Mouse (Mus musculus) heart, adult 2 months (tissue): ENCODE measurements around the gene Gm49353. TPM values are rescaled to one million over a fixed set of nuclear protein-coding genes. Genes with fewer than 3 reads are reported as not detected.

Experiments
- DNase-seq, 2 experiments: peaks; one replicate each; pipeline ENCODE4 v3.0.0; 2021
- H3K27ac ChIP-seq: fragments of 200-600 bp; 2 replicates; pipeline ENCODE4 v1.8.1; 2022
- H3K27me3 ChIP-seq: fragments of 200-500 bp; 2 replicates; pipeline ENCODE4 v1.6.1; 2012; ENCODE audit warnings: mild to moderate bottlenecking, low read length, inconsistent platforms, mixed read lengths; ENCODE audit not compliant: control insufficient read depth, insufficient read depth
- H3K36me3 ChIP-seq: fragments of 200-500 bp; 2 replicates; pipeline ENCODE4 v1.6.1; 2012; ENCODE audit warnings: low read length, inconsistent platforms; ENCODE audit not compliant: control insufficient read depth, insufficient read depth
- H3K4me1 ChIP-seq: fragments of 200-500 bp; 2 replicates; pipeline ENCODE4 v1.6.1; 2011; ENCODE audit warnings: low read length; ENCODE audit not compliant: control insufficient read depth, insufficient read depth
- H3K4me3 ChIP-seq: fragments of 200-600 bp; 2 replicates; pipeline ENCODE4 v1.8.1; 2022
- H3K79me2 ChIP-seq: fragments of 200-500 bp; replicated peaks from 2 replicates; pipeline ENCODE4 v1.6.1; 2012; ENCODE audit warnings: mild to moderate bottlenecking, inconsistent platforms, low read length, moderate library complexity, mixed read lengths; ENCODE audit not compliant: control insufficient read depth, insufficient read depth
- H3K9ac ChIP-seq: fragments of 200-500 bp; 2 replicates; pipeline ENCODE4 v1.6.1; 2012; ENCODE audit warnings: low read depth, mild to moderate bottlenecking, control low read depth, inconsistent platforms, low read length, mixed read lengths
- CTCF ChIP-seq: fragments of 200-600 bp; IDR thresholded peaks from 2 replicates; pipeline ENCODE4 v1.8.1; 2022; ENCODE audit warnings: antibody characterized with exemption, mild to moderate bottlenecking, moderate library complexity
- EP300 ChIP-seq: fragments of 200-500 bp; IDR thresholded peaks from 2 replicates; pipeline ENCODE4 v1.6.1; 2011; ENCODE audit warnings: low read depth, low read length, control low read depth; ENCODE audit not compliant: insufficient read depth
- POLR2A ChIP-seq: fragments of 200-500 bp; IDR thresholded peaks from 2 replicates; pipeline ENCODE4 v1.6.1; 2011; ENCODE audit warnings: mild to moderate bottlenecking, low read depth, low read length, control low read depth; ENCODE audit not compliant: insufficient read depth
- whole genome bisulfite sequencing: fragments of 180-500 bp; shearing (Covaris S2); methylation state at CpG from one replicate; pipeline ENCODE4 v1.1.7; 2018; 5-methylcytosine and 5-hydroxymethylcytosine counted together
- intact Hi-C: fragments of 180-260 bp; cut with DNase I; formaldehyde crosslinking; loops from one replicate; pipeline ENCODE4 v1.15.1; 2025
- long read RNA-seq: library from polyadenylated mRNA; stranded (forward); transcript quantifications from one replicate; pipeline ENCODE4 v2.0.0, GENCODE M21; 2021
- polyA plus RNA-seq: library from polyadenylated mRNA; depleted of rRNA; stranded (reverse); fragments of >200 nt; gene quantifications from 2 replicates; pipeline ENCODE4 v1.2.3, GENCODE M21; 2012; rRNA removed
- total RNA-seq, 2 experiments: library from RNA; stranded (reverse); gene quantifications; 2 replicates each; pipeline ENCODE4 v1.2.3; 2021

Gene Gm49353
- total RNA-seq (not detected), polyA plus RNA-seq (not detected in 2 replicates)
- long read RNA-seq: 0 reads

GRCm38 (mm10) chr10:29198642-29199041, at the start of gene Gm49353:
Gm49353 (plus strand) TSS chr10:29198954.
- Histone ChIP-seq H3K36me3 (no peaks in the 10 kb centered on the region), H3K4me3 (no peak within 1 kb of the TSS), H3K79me2 (no peaks in the 10 kb centered on the region), H3K27me3 (no peaks in the 10 kb centered on the region), H3K27ac (no peak within 1 kb of the TSS), H3K4me1 (no peaks in the 10 kb centered on the region), H3K9ac (no peak within 1 kb of the TSS)
- no peak for DNase-seq
- 79% methylated on average over 7 of the region's 7 CpGs for WGBS
- intact Hi-C loops: no loop called here
- TF ChIP-seq EP300 (no peak), CTCF (no peak), POLR2A (no peak)

GRCm38 (mm10) chr10:29155304-29155703, 43.5 kb upstream of the Gm49353 start:
- Histone ChIP-seq H3K4me3 (no peak overlapping the region), H3K79me2 (no peaks in the 10 kb centered on the region), H3K27me3 (no peaks in the 10 kb centered on the region), H3K4me1 (no peaks in the 10 kb centered on the region), H3K27ac (no peak overlapping the region), H3K9ac (no peak overlapping the region), H3K36me3 (no peaks in the 10 kb centered on the region)
- intact Hi-C loops: no loop called here
- TF ChIP-seq POLR2A: no peak
- no peak for TF ChIP-seq CTCF
- TF ChIP-seq EP300: no peak
- DNase-seq: no peak
- 82% methylated on average over 3 of the region's 3 CpGs for WGBS

- no peak for DNase-seq
- Histone ChIP-seq H3K36me3 (no peaks in the 10 kb centered on the region), H3K4me1 (no peaks in the 10 kb centered on the region), H3K9ac (no peak overlapping the region), H3K27me3 (no peaks in the 10 kb centered on the region), H3K79me2 (no peaks in the 10 kb centered on the region), H3K4me3 (no peak overlapping the region), H3K27ac (no peak overlapping the region)
- TF ChIP-seq POLR2A: no peak
- no peak for TF ChIP-seq EP300
- WGBS: 63% methylated on average over 2 of the region's 2 CpGs
- intact Hi-C loops: no loop called here
Observed at GRCm38 (mm10) chr10:29161664-29162063, 37.1 kb upstream of the Gm49353 start.

- Histone ChIP-seq H3K36me3 (no peaks in the 10 kb centered on the region), H3K79me2 (no peaks in the 10 kb centered on the region), H3K4me3 (no peak overlapping the region), H3K4me1 (no peaks in the 10 kb centered on the region), H3K27ac (no peak overlapping the region), H3K9ac (no peak overlapping the region), H3K27me3 (no peaks in the 10 kb centered on the region)
- 78% methylated on average over 2 of the region's 2 CpGs for WGBS
- DNase-seq: no peak
- TF ChIP-seq EP300 (no peak), CTCF (no peak), POLR2A (no peak)
- intact Hi-C loops: no loop called here
Observed at GRCm38 (mm10) chr10:29173778-29174177, 25.0 kb upstream of the Gm49353 start.

GRCm38 (mm10) chr10:29175656-29176055, 23.1 kb upstream of the Gm49353 start:
- no peak overlapping the region for H3K4me3 ChIP-seq
- no peaks in the 10 kb centered on the region for H3K27me3 ChIP-seq
- intact Hi-C loops: no loop called here
- no peaks in the 10 kb centered on the region for H3K36me3 ChIP-seq
- 77% methylated on average over 3 of the region's 3 CpGs for WGBS
- no peak for TF ChIP-seq EP300
- DNase-seq: no peak
- H3K4me1 ChIP-seq: no peaks in the 10 kb centered on the region
- no peak overlapping the region for H3K27ac ChIP-seq
- H3K79me2 ChIP-seq: no peaks in the 10 kb centered on the region
- no peak overlapping the region for H3K9ac ChIP-seq

GRCm38 (mm10) chr10:29176881-29177280, 21.9 kb upstream of the Gm49353 start:
- H3K27ac ChIP-seq: no peak overlapping the region
- 73% methylated on average over 4 of the region's 4 CpGs for WGBS
- H3K4me3 ChIP-seq: no peak overlapping the region
- H3K4me1 ChIP-seq: no peaks in the 10 kb centered on the region
- DNase-seq: no peak
- no peaks in the 10 kb centered on the region for H3K36me3 ChIP-seq
- no peaks in the 10 kb centered on the region for H3K79me2 ChIP-seq
- H3K9ac ChIP-seq: no peak overlapping the region
- intact Hi-C loops: no loop called here
- TF ChIP-seq EP300 (no peak), POLR2A (no peak), CTCF (no peak)
- no peaks in the 10 kb centered on the region for H3K27me3 ChIP-seq

GRCm38 (mm10) chr10:29178003-29178402, 20.8 kb upstream of the Gm49353 start:
- no peak for DNase-seq
- Histone ChIP-seq H3K4me3 (no peak overlapping the region), H3K36me3 (no peaks in the 10 kb centered on the region), H3K79me2 (no peaks in the 10 kb centered on the region), H3K27me3 (no peaks in the 10 kb centered on the region), H3K4me1 (no peaks in the 10 kb centered on the region), H3K27ac (no peak overlapping the region), H3K9ac (no peak overlapping the region)
- WGBS: 6% methylated on average over 2 of the region's 2 CpGs
- TF ChIP-seq POLR2A (no peak), CTCF (no peak), EP300 (no peak)
- intact Hi-C loops: no loop called here
